Comparison of ENCODE assay signal across 8 mouse cellular contexts in genomic region chr14:99299701-99300191, GRCm38 (mm10). TPM values are rescaled to one million over a fixed set of nuclear protein-coding genes. Genes with fewer than 3 reads are reported as not detected.
DNase-seq lines count a peak whose midpoint lies in the region; ATAC-seq lines count a peak whose summit lies in the region.

No protein-coding gene starts in this region.

- 4% methylated on average over 21 of the region's 21 CpGs for WGBS in lung, embryonic 15.5 days
- WGBS in forebrain, embryonic 10.5 days, result 8% methylated on average over 21 of the region's 21 CpGs
- WGBS in hindbrain, embryonic 15.5 days, result 5% methylated on average over 21 of the region's 21 CpGs
- WGBS in liver, embryonic 12.5 days (ENCODE audit: insufficient replicate concordance), result 10% methylated on average over 21 of the region's 21 CpGs

- H3K36me3 ChIP-seq in lung, embryonic 15.5 days, result no peaks in the 10 kb centered on the region
- no peaks in the 10 kb centered on the region for H3K36me3 ChIP-seq in forebrain, embryonic 10.5 days (replicated peaks)
- H3K36me3 ChIP-seq in hindbrain, embryonic 15.5 days, result no peaks in the 10 kb centered on the region
- H3K36me3 ChIP-seq in liver, embryonic 12.5 days, result no peaks in the 10 kb centered on the region

- no peak for ATAC-seq in lung, embryonic 15.5 days (ENCODE audit: borderline replicate concordance, extremely low read depth, low FRiP score, low TSS enrichment)
- no peak for ATAC-seq in hindbrain, embryonic 15.5 days (ENCODE audit: low FRiP score, low read depth)
- no peak for ATAC-seq in liver, embryonic 12.5 days
- no peak for ATAC-seq in monocyte, adult 5-6 weeks (replicated peaks; ENCODE audit: insufficient number of reproducible peaks, low FRiP score, low TSS enrichment, poor library complexity, severe bottlenecking)

- no peaks in the 10 kb centered on the region for H3K9me3 ChIP-seq in lung, embryonic 15.5 days
- no peaks in the 10 kb centered on the region for H3K9me3 ChIP-seq in forebrain, embryonic 10.5 days
- no peaks in the 10 kb centered on the region for H3K9me3 ChIP-seq in hindbrain, embryonic 15.5 days
- no peaks in the 10 kb centered on the region for H3K9me3 ChIP-seq in liver, embryonic 12.5 days (replicated peaks)

- H3K9ac ChIP-seq in lung, embryonic 15.5 days, result peak overlapping the region; percentile 71
- H3K9ac ChIP-seq in hindbrain, embryonic 15.5 days, result no peak overlapping the region; the same call in none of the 2 replicates
- H3K9ac ChIP-seq in liver, embryonic 12.5 days, result peak overlapping the region; percentile 72; the same call in 1 of the 2 replicates

- H3K4me3 ChIP-seq in lung, embryonic 15.5 days, result peak overlapping the region; percentile 82
- peak overlapping the region; percentile 74 for H3K4me3 ChIP-seq in forebrain, embryonic 10.5 days
- H3K4me3 ChIP-seq in hindbrain, embryonic 15.5 days, result peak overlapping the region; percentile 88
- peak overlapping the region; percentile 67 for H3K4me3 ChIP-seq in liver, embryonic 12.5 days

- 0 out of 2 replicates have a peak overlapping the region, but pooled peaks have one; percentile 18 for H3K27ac ChIP-seq in lung, embryonic 15.5 days
- H3K27ac ChIP-seq in forebrain, embryonic 10.5 days, result no peak overlapping the region
- no peak overlapping the region for H3K27ac ChIP-seq in hindbrain, embryonic 15.5 days (replicated peaks)
- no peak overlapping the region for H3K27ac ChIP-seq in liver, embryonic 12.5 days

- DNase-seq in lung, postnatal 25 days (ENCODE audit: low spot score), result no peak
- DNase-seq in forebrain, embryonic 10.5 days (ENCODE audit: extremely low spot score, low spot score), result peak; percentile 22
- DNase-seq in right cerebral cortex, postnatal 25 days, result peak; percentile 52
- no peak for DNase-seq in natural killer cell, adult 2 months (ENCODE audit: low spot score in 2 of 2)

- H3K4me2 ChIP-seq in lung, embryonic 15.5 days, result peak overlapping the region; percentile 99
- peak overlapping the region; percentile 99 for H3K4me2 ChIP-seq in hindbrain, embryonic 15.5 days
- peak overlapping the region; percentile 99 for H3K4me2 ChIP-seq in liver, embryonic 12.5 days

- H3K27me3 ChIP-seq in lung, embryonic 15.5 days, result peaks cover 25% of the 10 kb centered on the region
- peaks cover 67% of the 10 kb centered on the region for H3K27me3 ChIP-seq in forebrain, embryonic 10.5 days (ENCODE audit: poor library complexity, severe bottlenecking)
- H3K27me3 ChIP-seq in hindbrain, embryonic 15.5 days, result peaks cover 20% of the 10 kb centered on the region
- H3K27me3 ChIP-seq in liver, embryonic 12.5 days (replicated peaks), result peaks cover 59% of the 10 kb centered on the region

- H3K4me1 ChIP-seq in lung, embryonic 15.5 days, result peaks cover 17% of the 10 kb centered on the region
- peaks cover 35% of the 10 kb centered on the region for H3K4me1 ChIP-seq in forebrain, embryonic 10.5 days
- peaks cover 12% of the 10 kb centered on the region for H3K4me1 ChIP-seq in hindbrain, embryonic 15.5 days (replicated peaks)
- H3K4me1 ChIP-seq in liver, embryonic 12.5 days, result peaks cover 22% of the 10 kb centered on the region

RNA-seq across cellular contexts. Expression of gene Klf5, which starts 1.3 kb away (rescaled TPM):
- 24.6 and 25.5 TPM in 2 replicates for polyA plus RNA-seq in lung, embryonic 15.5 days (2015; fragmentation: Nextera tagmentation; extraction: Ambion mirVana)
- polyA plus RNA-seq in forebrain, embryonic 10.5 days (2016; fragmentation: Nextera tagmentation; extraction: Ambion mirVana), result 1.0 and 1.1 TPM in 2 replicates
- polyA plus RNA-seq in hindbrain, embryonic 15.5 days (2015; fragmentation: Nextera tagmentation; extraction: Ambion mirVana), result 3.8 and 4.7 TPM in 2 replicates
- 1.1 and 1.2 TPM in 2 replicates for polyA plus RNA-seq in liver, embryonic 12.5 days (2016; fragmentation: Nextera tagmentation; extraction: Ambion mirVana)
- total RNA-seq in monocyte, adult 5-6 weeks (2017), result 1.2 to 2.8 TPM (median 1.3 TPM) in 3 replicates

Comparison
In these comparisons a context has a peak if more than half of its experiments do, and no peak if none do; other contexts are left out.
1. DNase-seq: peak in forebrain, embryonic 10.5 days (single experiment) and right cerebral cortex, postnatal 25 days (single experiment); none in lung, postnatal 25 days (single experiment) and natural killer cell, adult 2 months (0 of 2).
2. Peak in every context shown above with its lines, with median percentiles within 50 percentile points of each other: H3K4me2 ChIP-seq and H3K4me3 ChIP-seq.